Mouse (Mus musculus): ENCODE results near the gene Cytl1.

The Cytl1 gene

DNA sequence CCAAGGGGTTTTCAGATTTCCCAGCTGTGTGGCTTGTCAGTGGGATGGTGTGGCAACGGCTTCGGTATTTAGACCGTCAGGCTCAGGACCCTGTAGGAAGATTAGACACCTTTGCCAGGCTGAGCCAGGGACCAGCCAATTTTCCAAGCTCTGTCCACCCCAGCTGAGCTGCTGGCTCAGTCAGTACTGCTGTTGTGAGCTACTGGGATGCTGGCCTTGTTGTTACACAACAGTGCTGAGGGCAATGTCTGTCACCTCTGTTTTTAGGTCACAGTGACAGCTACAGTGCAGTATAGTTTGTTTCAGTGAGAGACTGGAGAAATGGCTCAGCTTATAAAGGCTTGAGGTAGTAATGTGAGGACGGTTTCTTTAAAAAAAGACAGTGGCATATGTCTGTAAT, 38.7 kb downstream of the Cytl1 start:
- DNase-seq: no peak

DNA sequence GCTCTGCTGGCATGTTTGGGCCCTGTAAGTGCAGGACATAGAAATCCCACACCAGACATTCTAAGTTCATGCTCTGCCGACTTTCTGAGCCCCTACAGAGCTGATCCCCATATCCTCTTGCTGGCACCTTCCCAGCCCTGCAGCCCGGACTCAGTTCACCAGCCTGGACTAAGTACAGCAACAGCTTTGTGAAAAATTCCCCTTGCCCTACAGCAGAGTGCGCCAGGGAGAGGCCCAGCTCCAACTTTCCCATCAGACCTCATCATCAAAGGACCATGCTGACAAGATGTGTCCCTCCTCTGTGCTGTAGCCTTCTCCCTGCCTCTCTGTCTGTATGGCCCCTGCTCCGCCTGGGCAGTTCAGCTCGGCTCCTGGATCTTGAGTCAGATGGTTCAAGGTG, 40.4 kb downstream of the Cytl1 start:
- no peak for DNase-seq

DNA sequence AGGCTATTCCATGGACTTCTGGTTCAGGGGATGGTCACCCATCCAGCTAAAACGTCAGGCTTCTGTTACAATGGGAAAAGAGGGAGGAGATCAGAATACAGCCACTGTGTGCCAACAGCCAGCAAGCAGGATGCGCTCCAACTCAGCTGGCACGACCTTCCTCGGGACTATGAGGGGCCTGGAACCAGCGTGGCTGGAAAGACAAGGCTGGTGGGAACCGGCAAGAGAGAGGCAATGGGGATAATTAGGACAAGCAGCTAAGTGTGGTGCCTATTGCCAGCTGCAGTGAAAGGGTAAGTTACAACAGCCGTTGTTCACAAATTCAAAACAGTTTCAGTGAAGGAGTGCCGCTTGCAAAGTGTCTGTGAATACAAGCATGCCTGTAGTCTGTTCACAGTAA, 48.0 kb downstream of the Cytl1 start:
- no peak for DNase-seq

DNA sequence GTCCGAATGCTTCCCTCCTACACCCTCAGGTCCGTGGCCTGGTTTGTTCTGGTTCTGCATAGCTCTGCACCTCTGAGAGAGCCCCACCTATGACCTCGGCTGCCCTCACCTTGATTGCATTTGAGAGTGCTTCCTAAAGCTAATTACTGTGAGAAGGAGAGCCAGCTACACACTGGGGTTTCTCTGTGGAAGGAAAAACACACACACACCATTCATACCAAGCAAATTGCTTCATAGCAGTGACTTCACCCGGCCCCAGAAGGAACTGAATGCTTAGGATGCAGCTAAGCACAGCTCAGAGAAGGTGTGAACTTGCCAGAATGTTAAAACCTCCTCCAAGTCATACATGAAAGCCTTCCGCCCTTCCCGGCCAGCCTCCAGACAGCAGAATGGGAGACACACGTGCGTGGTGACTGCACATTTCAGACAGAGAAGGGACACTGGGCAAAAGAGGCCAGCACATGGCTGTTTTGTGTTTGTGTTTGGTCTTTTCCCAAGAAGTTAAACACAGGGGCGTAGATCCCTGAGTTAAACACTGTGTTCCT, 49.6 kb downstream of the Cytl1 start:
- DNase-seq: no peak
